Mouse (Mus musculus): ENCODE measurements around the gene Slc26a10. TPM values are rescaled to one million over a fixed set of nuclear protein-coding genes. Genes with fewer than 3 reads are reported as not detected.

Gene Slc26a10
- polyA plus RNA-seq, 1 experiment from 2014 or later = 1.1 TPM

DNA sequence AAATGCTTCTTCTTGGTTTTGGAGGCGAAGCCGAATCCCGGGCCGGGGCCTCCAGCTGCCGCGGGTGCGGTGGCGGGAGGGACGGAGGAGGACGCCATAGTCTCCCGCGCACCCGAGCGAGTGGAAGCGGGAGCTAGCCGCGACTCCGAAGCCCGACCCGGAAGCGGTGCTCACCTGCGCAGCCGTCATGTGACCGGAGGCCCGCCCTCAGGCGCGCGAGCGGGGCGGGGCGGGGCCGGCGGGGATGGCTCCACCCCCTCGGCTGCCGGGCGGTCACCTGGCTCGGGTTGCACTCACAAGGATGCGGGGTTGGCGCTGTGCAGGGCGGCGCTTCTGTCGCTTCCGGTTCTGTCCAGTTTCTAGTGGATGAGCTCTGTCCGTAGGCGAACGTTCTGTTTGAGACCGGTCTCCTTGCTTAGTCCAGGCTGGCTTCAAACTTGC, 31.0 kb upstream of the Slc26a10 start, which contains the start of gene Pip4k2c:
TSS of gene Pip4k2c (minus strand) at position 172 of the 441 bp plus-strand sequence.
- Histone ChIP-seq H3K9me3 (replicated peaks) (no peaks in the 10 kb centered on the region), H3K27me3 (no peaks in the 10 kb centered on the region), H3K4me1 (peaks cover 18% of the 10 kb centered on the region), H3K9ac (peak within 1 kb of the TSS; percentile 84), H3K4me2 (peak within 1 kb of the TSS; percentile 93), H3K27ac (peak within 1 kb of the TSS; percentile 65), H3K36me3 (ENCODE audit: poor library complexity, severe bottlenecking) (peaks cover 21% of the 10 kb centered on the region), H3K4me3 (peak within 1 kb of the TSS; percentile 82)
- WGBS = under 1% methylated on average over 36 of the region's 47 CpGs
- peak; percentile 97 for ATAC-seq

DNA sequence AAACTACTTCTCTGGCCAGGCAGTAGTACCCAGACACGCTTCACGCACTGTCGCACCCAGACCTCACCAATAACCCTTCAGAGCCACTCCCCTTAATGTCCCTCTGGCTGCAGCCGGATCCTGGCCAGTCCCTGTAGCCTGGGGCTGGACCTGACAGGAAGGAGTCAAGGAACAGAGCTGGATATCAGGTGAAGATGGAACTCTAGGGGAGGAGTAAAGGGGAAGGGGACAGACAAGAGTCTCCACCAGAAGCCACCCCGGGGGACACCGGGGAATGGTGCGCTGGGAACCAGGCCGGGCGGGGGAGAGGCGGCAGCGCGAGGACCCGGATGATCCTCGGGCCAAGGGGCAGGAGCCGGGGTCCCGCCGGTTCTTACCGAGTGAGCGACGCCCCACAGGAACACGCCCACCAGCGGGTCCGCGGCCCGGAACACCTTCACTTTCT, 30.5 kb upstream of the Slc26a10 start:
- peak overlapping the region; percentile 82 for H3K4me3 ChIP-seq
- H3K36me3 ChIP-seq (ENCODE audit: poor library complexity, severe bottlenecking) = peaks cover 26% of the 10 kb centered on the region
- WGBS = under 1% methylated on average over 24 of the region's 25 CpGs
- peak; percentile 75 for ATAC-seq
- H3K9ac ChIP-seq = peak overlapping the region; percentile 84
- H3K9me3 ChIP-seq (replicated peaks) = no peaks in the 10 kb centered on the region
- no peaks in the 10 kb centered on the region for H3K27me3 ChIP-seq
- peak overlapping the region; percentile 65 for H3K27ac ChIP-seq
- peak overlapping the region; percentile 93 for H3K4me2 ChIP-seq
- H3K4me1 ChIP-seq = peaks cover 18% of the 10 kb centered on the region

DNA sequence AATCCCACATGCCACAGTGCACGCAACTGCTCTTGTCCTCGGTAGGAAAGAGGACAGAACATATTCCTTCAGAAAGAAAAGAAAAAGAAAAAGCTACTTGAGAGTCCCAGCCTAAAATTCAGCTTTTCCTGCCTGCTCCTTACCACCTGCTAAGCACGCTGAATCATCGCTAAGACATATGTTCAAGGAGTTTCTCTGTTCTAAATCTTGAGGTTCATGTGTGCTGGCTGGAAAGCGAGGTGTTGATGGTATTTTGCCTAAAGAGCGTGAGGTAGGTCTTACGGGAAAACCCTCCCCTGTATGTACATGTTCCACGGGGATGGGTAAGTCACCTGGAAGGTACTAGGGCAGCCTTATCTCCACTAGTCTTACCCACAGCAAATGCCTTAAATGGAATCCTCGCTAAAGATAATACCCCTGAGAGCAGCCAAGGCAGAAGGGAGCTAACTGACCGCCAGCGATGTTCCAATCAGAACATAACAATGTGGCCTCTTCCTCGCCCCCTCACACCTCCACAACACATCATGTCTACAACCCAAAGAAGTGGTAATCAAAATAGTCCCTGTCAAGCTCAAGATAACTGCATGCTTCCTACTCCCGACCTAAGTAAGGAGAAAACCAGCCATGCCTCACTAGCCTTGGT, 29.6 kb upstream of the Slc26a10 start:
- Histone ChIP-seq H3K36me3 (ENCODE audit: poor library complexity, severe bottlenecking) (peaks cover 35% of the 10 kb centered on the region), H3K4me1 (peaks cover 18% of the 10 kb centered on the region), H3K4me3 (peak overlapping the region; percentile 82; the same call in 1 of the 2 replicates), H3K9me3 (replicated peaks) (no peaks in the 10 kb centered on the region), H3K27ac (no peak overlapping the region), H3K4me2 (peak overlapping the region; percentile 93), H3K27me3 (no peaks in the 10 kb centered on the region), H3K9ac (peak overlapping the region; percentile 84; the same call in 1 of the 2 replicates)
- no peak for ATAC-seq
- 87% methylated on average over 13 of the region's 13 CpGs for WGBS

DNA sequence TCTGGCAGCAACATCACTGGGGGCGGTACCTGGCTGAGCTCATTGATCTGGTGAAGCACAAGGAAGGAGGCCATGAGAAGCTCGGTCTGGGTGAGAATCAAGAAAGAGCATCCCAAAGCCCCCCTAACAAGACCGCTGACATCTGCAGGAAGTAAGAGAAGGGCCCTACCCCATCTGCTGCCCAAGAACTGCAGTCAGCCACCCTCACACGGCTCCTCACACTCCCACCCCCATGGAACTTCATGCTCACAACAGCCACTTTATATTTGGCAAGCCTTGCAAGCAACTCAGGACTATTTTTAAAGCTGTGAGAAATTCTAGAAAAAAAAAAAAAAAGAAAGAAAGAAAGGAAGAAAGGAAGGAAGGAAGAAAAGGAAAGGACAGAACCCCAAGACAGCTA, 28.5 kb upstream of the Slc26a10 start:
- H3K27me3 ChIP-seq = no peaks in the 10 kb centered on the region
- H3K4me1 ChIP-seq = peaks cover 18% of the 10 kb centered on the region
- no peak overlapping the region for H3K4me3 ChIP-seq
- 97% methylated on average over 4 of the region's 4 CpGs for WGBS
- peaks cover 45% of the 10 kb centered on the region for H3K36me3 ChIP-seq (ENCODE audit: poor library complexity, severe bottlenecking)
- no peaks in the 10 kb centered on the region for H3K9me3 ChIP-seq (replicated peaks)
- H3K9ac ChIP-seq = no peak overlapping the region
- H3K27ac ChIP-seq = no peak overlapping the region
- no peak for ATAC-seq
- no peak overlapping the region for H3K4me2 ChIP-seq

DNA sequence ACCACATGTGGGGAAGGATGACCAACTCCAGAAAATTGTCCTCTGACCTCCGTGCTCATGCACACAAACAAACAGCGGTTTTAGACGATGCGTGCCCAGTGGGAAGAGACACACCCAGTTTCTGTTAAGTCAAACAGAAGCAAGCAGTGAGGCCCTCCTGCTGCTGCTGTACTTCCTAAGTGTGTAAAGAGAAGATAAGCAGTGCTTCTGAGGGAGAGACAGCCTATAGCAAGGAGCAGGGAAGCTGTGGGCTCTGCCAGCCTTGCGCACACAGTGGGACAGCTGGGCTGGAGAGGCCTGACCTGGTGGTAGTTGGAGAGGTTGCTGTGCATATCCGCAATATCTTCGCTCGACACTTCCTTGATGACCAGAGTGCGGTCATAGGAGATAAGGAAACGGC, 24.9 kb upstream of the Slc26a10 start:
- Histone ChIP-seq H3K27ac (no peak overlapping the region), H3K27me3 (no peaks in the 10 kb centered on the region), H3K4me1 (peaks cover 10% of the 10 kb centered on the region), H3K36me3 (ENCODE audit: poor library complexity, severe bottlenecking) (peaks cover 77% of the 10 kb centered on the region), H3K4me2 (no peak overlapping the region), H3K9me3 (replicated peaks) (no peaks in the 10 kb centered on the region), H3K4me3 (no peak overlapping the region), H3K9ac (no peak overlapping the region)
- WGBS = 90% methylated on average over 10 of the region's 10 CpGs
- ATAC-seq = no peak

DNA sequence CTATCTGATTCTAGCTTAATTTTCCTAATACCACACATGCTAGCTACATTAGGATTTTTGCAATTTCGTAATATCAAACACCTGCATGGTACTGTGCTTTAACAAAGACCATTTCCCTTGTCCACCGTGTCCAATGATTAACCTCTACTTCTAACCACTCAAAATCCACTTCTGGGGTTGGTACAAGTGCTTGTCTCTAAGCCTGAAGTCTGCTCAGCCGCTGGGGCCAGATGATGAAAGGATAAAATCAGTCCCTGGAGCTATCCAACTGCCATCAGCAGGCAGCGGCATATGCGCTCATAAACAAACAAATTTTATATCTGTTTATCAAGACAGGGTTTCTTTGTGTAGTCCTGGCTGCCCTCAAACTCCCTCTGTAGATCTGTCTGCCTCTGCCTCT, 24.1 kb upstream of the Slc26a10 start:
- no peak overlapping the region for H3K4me2 ChIP-seq
- no peak overlapping the region for H3K4me3 ChIP-seq
- H3K27me3 ChIP-seq = no peaks in the 10 kb centered on the region
- no peak for ATAC-seq
- 94% methylated on average over 5 of the region's 5 CpGs for WGBS
- H3K27ac ChIP-seq = no peak overlapping the region
- H3K9me3 ChIP-seq (replicated peaks) = no peaks in the 10 kb centered on the region
- H3K36me3 ChIP-seq (ENCODE audit: poor library complexity, severe bottlenecking) = peaks cover 85% of the 10 kb centered on the region
- peaks cover 4% of the 10 kb centered on the region; the same call in 1 of the 2 replicates for H3K4me1 ChIP-seq
- H3K9ac ChIP-seq = no peak overlapping the region

DNA sequence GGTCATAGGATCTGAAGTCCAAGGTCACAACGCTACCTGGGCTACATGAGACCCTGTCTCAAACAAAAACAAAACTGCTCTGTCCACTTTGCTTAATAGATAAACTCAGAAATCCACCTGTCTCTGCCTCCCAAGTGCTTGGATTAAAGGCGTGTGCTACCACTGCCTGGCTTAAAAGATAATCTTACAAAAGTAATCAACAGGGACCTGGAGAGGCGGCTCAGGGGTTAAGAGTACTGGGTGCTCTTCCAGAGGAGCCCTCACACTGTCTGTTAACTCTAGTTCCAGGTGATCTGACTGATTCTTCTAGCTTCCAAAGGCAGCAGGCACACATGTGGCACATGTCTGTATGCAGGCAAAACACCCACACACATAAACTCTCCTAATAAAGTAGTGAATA, 22.7 kb upstream of the Slc26a10 start:
- WGBS = 95% methylated on average over 3 of the region's 3 CpGs
- no peak overlapping the region for H3K4me3 ChIP-seq
- H3K9ac ChIP-seq = no peak overlapping the region
- no peaks in the 10 kb centered on the region for H3K27me3 ChIP-seq
- no peak overlapping the region for H3K27ac ChIP-seq
- no peaks in the 10 kb centered on the region for H3K4me1 ChIP-seq
- H3K4me2 ChIP-seq = no peak overlapping the region
- peaks cover 92% of the 10 kb centered on the region for H3K36me3 ChIP-seq (ENCODE audit: poor library complexity, severe bottlenecking)
- ATAC-seq = no peak
- no peaks in the 10 kb centered on the region for H3K9me3 ChIP-seq (replicated peaks)

DNA sequence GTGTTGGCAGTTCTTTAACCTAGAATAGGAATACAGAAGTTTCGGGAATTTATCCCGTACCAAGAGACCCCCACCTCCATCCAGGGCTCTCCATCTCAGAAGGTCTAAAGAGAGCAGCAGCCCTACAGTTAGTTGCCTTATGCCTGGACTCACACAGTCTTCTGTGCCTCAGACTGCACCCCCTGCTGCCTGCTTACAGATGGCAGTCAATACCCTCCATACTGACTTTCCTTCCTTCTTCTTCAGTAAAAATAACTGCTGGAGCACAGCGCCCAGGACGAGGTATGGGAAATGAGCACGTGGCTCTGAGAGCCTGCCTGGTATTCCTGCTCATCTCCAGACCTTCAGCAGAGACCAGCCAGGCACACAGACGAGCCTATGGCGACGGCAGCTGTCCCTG, 19.8 kb upstream of the Slc26a10 start:
- Histone ChIP-seq H3K4me3 (no peak overlapping the region), H3K27me3 (no peaks in the 10 kb centered on the region), H3K4me1 (peaks cover 8% of the 10 kb centered on the region), H3K9me3 (replicated peaks) (no peaks in the 10 kb centered on the region), H3K36me3 (ENCODE audit: poor library complexity, severe bottlenecking) (peaks cover 79% of the 10 kb centered on the region), H3K9ac (no peak overlapping the region), H3K27ac (no peak overlapping the region), H3K4me2 (no peak overlapping the region)
- 92% methylated on average over 8 of the region's 8 CpGs for WGBS
- ATAC-seq = no peak

DNA sequence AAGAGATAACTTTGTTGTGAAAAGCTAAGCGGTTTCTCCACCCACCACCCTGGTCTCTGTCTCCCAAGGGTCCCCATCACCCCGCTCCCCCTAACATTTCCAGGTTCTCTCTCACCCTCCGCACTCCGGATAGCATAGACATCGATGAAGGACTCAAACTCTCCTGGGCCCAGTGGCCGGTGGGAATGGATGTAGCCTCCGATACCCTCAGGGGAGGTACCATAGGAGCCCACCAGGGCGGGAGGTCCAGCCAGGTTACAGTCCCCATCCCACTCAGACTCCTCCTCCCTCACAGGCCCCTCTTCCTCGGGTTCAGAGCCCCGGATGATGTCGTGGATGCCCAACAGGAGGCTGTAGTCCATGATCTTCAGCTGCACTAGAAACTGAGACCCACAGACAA, 19.0 kb upstream of the Slc26a10 start:
- no peak for ATAC-seq
- H3K4me1 ChIP-seq = peaks cover 14% of the 10 kb centered on the region
- no peak overlapping the region for H3K4me3 ChIP-seq
- H3K27me3 ChIP-seq = no peaks in the 10 kb centered on the region
- H3K9me3 ChIP-seq (replicated peaks) = no peaks in the 10 kb centered on the region
- no peak overlapping the region for H3K27ac ChIP-seq
- H3K36me3 ChIP-seq (ENCODE audit: poor library complexity, severe bottlenecking) = peaks cover 71% of the 10 kb centered on the region
- 87% methylated on average over 11 of the region's 11 CpGs for WGBS
- no peak overlapping the region for H3K4me2 ChIP-seq
- H3K9ac ChIP-seq = no peak overlapping the region

DNA sequence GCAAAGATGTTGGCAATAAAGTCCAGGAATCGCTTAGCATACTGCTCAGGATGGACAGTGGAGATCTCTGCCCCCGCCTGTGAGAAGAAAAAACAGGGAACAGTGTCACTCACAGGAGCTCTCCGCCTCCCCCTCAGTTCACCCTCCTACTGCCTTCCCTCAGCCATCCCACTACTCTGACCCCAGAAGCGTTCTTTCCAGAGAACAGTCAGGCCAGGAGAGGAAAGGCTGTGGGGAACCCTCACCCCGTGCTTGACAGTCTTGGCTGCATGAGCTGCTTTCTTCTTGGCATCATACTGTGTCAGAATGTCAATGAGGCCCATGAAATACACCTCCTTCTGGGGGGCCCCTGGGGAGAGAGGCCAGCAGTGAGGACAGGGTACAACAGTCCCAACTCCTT, 18.6 kb upstream of the Slc26a10 start:
- H3K9ac ChIP-seq = no peak overlapping the region
- WGBS = 72% methylated on average over 5 of the region's 5 CpGs

DNA sequence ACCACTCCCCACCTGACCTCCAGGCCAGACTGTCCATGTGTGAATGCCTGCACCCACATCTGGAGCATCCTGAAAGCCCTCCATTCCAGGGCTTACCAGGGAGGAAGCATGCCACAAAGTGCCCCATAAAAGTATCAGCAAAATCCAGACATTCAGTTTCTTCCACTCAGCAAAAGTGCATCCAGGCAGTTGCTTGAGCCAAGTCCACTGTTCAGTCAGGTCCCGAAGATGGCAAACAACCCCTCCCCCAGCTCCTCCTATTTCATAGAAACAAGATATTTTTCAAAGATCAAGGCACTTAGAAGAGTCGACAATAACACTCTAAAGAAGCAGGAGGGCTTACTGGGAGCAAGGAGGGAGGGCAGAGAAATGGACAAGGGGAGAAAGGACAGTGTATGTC, 18.0 kb upstream of the Slc26a10 start:
- Histone ChIP-seq H3K27me3 (no peaks in the 10 kb centered on the region), H3K9me3 (replicated peaks) (no peaks in the 10 kb centered on the region), H3K4me2 (no peak overlapping the region), H3K4me3 (no peak overlapping the region), H3K27ac (no peak overlapping the region), H3K9ac (no peak overlapping the region), H3K4me1 (peaks cover 17% of the 10 kb centered on the region), H3K36me3 (ENCODE audit: poor library complexity, severe bottlenecking) (peaks cover 63% of the 10 kb centered on the region)
- ATAC-seq = no peak
- 82% methylated on average over 2 of the region's 2 CpGs for WGBS

More for the DNA sequence above, 18.6 kb upstream of the Slc26a10 start:
- peaks cover 17% of the 10 kb centered on the region for H3K4me1 ChIP-seq
- no peak overlapping the region for H3K4me2 ChIP-seq
- H3K4me3 ChIP-seq = no peak overlapping the region
- no peaks in the 10 kb centered on the region for H3K9me3 ChIP-seq (replicated peaks)
- no peak for ATAC-seq
- no peak overlapping the region for H3K27ac ChIP-seq
- no peaks in the 10 kb centered on the region for H3K27me3 ChIP-seq
- peaks cover 67% of the 10 kb centered on the region for H3K36me3 ChIP-seq (ENCODE audit: poor library complexity, severe bottlenecking)

DNA sequence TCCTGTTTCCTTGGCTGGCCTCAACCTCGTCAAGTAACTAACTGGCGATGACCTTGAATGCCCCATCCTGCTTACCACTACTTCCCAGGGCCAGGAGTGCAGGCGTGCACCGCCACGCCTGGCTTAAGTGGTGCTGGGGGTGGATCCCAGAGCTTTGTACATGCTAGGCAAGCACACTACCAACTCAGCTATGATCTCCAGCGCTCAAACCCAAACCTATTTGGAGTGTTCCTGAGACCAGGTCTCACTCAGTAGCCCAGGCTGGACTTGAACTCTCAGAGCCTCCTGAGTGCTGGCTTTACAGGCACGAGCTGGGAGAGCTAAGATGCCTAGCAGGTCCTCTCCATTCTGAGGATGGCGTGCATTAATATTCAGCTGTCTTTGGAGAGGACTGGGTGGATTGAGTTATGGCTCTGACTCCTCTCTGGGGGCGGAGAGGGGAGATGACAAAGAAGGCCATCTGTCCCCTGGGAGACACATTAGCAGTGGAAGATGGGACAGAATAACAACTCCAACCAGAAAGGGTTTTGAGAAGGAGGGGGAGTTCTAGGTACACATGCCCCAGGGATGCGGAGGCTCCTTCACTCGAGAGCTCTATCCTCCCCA, 17.2 kb upstream of the Slc26a10 start:
- Histone ChIP-seq H3K36me3 (ENCODE audit: poor library complexity, severe bottlenecking) (peaks cover 63% of the 10 kb centered on the region), H3K4me2 (no peak overlapping the region), H3K4me1 (peaks cover 17% of the 10 kb centered on the region), H3K27ac (no peak overlapping the region), H3K27me3 (no peaks in the 10 kb centered on the region), H3K4me3 (no peak overlapping the region), H3K9ac (no peak overlapping the region), H3K9me3 (replicated peaks) (no peaks in the 10 kb centered on the region)
- no peak for ATAC-seq
- 90% methylated on average over 11 of the region's 11 CpGs for WGBS
